Mouse (Mus musculus) liver, adult 2 months (tissue): ENCODE measurements around the gene Cnn2.

Source experiments
- CTCF ChIP-seq: fragments of 200-500 bp; IDR thresholded peaks from 2 replicates; pipeline ENCODE4 v1.5.1; 2011; ENCODE audit warnings: low read depth, low read length, control low read depth
- POLR2A ChIP-seq: fragments of 200-500 bp; IDR thresholded peaks from 2 replicates; pipeline ENCODE4 v1.6.1; 2011; ENCODE audit warnings: low read length, control low read depth; ENCODE audit not compliant: insufficient read depth; ENCODE audit errors: extremely low read depth

DNA sequence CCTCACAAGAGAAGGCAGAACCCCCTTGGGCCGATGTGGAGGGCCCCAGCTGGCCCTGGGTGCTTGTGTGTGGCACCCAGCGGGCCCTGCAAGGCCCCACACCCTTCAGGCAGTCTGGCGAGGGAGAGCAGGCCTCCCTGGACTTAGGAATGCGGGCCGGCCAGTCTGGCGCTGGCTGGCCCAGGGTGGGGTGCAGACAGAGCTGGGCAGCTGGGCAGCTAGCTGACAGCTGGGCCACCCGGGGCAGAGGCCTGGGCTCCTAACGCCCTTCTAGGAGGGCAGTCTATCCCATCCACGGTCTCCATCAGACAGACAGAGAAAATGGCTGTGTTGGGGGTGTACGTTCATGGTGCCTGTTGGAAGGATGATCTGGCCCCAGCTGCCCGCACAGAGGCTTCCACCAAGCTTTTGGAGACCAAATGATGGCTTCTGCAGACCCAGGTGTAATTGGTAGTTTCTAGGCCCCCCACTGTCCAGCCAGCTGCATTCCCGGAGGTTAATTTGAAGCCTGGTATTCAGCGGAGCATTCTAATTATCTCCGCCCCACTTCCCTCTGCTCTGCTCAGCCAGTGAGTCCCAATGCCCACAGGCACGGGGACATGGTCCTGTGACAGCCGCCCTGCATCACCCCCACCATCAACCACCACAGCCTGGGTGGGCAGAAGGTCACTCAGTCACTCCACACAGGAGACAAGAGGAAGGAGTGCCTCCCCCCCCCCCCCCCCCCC lies 42.7 kb upstream of the Cnn2 start:
- TF ChIP-seq POLR2A (no peak), CTCF (no peak)
